Comparison of ENCODE assay signal across 8 mouse cellular contexts in the genomic region with DNA sequence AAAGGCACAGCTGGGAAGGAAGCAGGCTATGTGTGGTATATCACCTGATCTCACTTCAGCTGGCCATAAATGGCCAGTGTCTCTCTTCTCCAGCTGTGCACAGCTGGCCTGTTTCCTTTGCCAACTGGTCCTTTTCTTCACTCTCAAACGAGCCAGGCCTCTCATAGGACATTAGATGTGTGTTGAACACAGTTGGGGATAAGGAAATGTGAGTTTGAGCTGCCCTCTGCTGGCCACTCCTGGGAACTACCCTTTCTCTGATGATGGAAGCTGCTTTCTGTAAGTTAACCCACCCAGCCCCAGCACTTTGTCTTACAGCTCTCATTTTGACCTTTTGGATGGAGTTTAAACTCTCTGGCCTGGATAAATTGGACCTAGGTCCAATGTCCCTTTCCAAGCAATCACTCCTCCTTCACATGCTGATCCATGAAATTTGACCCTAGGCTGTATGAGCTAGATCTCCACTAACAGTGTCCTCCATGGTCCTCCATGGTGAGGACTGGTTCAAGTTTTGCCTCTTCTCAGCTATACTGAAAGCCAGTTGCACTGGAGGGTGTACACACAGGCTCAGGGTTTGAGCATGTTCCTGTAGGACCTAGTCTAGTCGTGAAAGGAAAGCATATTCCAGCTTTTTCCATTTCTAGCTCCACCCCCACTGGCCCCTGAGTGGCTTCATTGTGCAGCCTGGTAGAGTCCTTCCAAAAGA. TPM values are rescaled to one million over a fixed set of nuclear protein-coding genes. Genes with fewer than 3 reads are reported as not detected.
DNase-seq lines count a peak whose midpoint lies in the region; ATAC-seq and TF ChIP-seq lines count a peak whose summit lies in the region.

No protein-coding gene starts in this region.

- peak overlapping the region; percentile 32; the same call in 1 of the 2 replicates for H3K9ac ChIP-seq in embryonic facial prominence, embryonic 13.5 days
- H3K9ac ChIP-seq in heart, adult 2 months (ENCODE audit: low read depth, low read length), result no peak overlapping the region
- no peak overlapping the region for H3K9ac ChIP-seq in limb, embryonic 11.5 days (ENCODE audit: low read length)
- H3K9ac ChIP-seq in midbrain, postnatal 0 days (replicated peaks; ENCODE audit: low read length, poor library complexity, severe bottlenecking), result no peak overlapping the region

- peak; percentile 99; the same call in 1 of the 2 replicates for TF ChIP-seq CTCF in heart, adult 2 months (IDR thresholded peaks at IDR 0.05)
- peak; percentile 94 for TF ChIP-seq CTCF in kidney, adult 2 months (conservative IDR thresholded peaks at IDR 0.05; ENCODE audit: insufficient read depth, insufficient read length, low read depth, low read length)
- peak; percentile 99 for TF ChIP-seq CTCF in midbrain, postnatal 0 days (IDR thresholded peaks at IDR 0.05)

- no peaks in the 10 kb centered on the region for H3K79me2 ChIP-seq in heart, adult 2 months (replicated peaks; ENCODE audit: control insufficient read depth, insufficient read depth, low read length)

- H3K4me3 ChIP-seq in embryonic facial prominence, embryonic 13.5 days, result no peak overlapping the region
- H3K4me3 ChIP-seq in heart, adult 2 months, result no peak overlapping the region
- H3K4me3 ChIP-seq in kidney, adult 2 months (ENCODE audit: insufficient read depth, low read depth, low read length), result no peak overlapping the region
- no peak overlapping the region for H3K4me3 ChIP-seq in limb, embryonic 11.5 days (ENCODE audit: low read depth, low read length)
- H3K4me3 ChIP-seq in midbrain, postnatal 0 days (ENCODE audit: low read depth, low read length), result no peak overlapping the region

- TF ChIP-seq EP300 in heart, adult 2 months (IDR thresholded peaks at IDR 0.05; ENCODE audit: insufficient read depth, low read depth, low read length), result peak; percentile 99

- 7% methylated on average over 2 of the region's 2 CpGs for WGBS in embryonic facial prominence, embryonic 13.5 days
- WGBS in heart, adult 2 months, result 6% methylated on average over 2 of the region's 2 CpGs
- 15% methylated on average over 2 of the region's 2 CpGs for WGBS in kidney, adult 2 months
- WGBS in limb, embryonic 11.5 days, result 9% methylated on average over 2 of the region's 2 CpGs
- WGBS in midbrain, postnatal 0 days, result 20% methylated on average over 2 of the region's 2 CpGs

- no peaks in the 10 kb centered on the region; the same call in 1 of the 2 replicates for H3K27me3 ChIP-seq in embryonic facial prominence, embryonic 13.5 days
- no peaks in the 10 kb centered on the region for H3K27me3 ChIP-seq in heart, adult 2 months (ENCODE audit: control insufficient read depth, insufficient read depth, low read length)
- H3K27me3 ChIP-seq in kidney, adult 2 months (replicated peaks; ENCODE audit: control insufficient read depth, insufficient read depth, low read length), result no peaks in the 10 kb centered on the region
- no peaks in the 10 kb centered on the region for H3K27me3 ChIP-seq in limb, embryonic 11.5 days (ENCODE audit: control insufficient read depth, insufficient read depth, low read length)
- no peaks in the 10 kb centered on the region for H3K27me3 ChIP-seq in midbrain, postnatal 0 days (ENCODE audit: insufficient read depth, low read length)

- intact Hi-C loops in heart, adult 2 months (cut with DNase I), result loop anchor here (1.0 to 10.0 kb wide), 4 partner anchors 105 to 259 kb away; partner anchors contain the start of gene Ahcyl1

- no peak overlapping the region for H3K27ac ChIP-seq in embryonic facial prominence, embryonic 13.5 days
- no peak overlapping the region; the same call in 1 of the 2 replicates for H3K27ac ChIP-seq in heart, adult 2 months
- H3K27ac ChIP-seq in kidney, adult 2 months (ENCODE audit: insufficient read depth, low read depth, low read length), result no peak overlapping the region
- H3K27ac ChIP-seq in limb, embryonic 11.5 days (replicated peaks; ENCODE audit: low read depth, low read length), result no peak overlapping the region
- H3K27ac ChIP-seq in midbrain, postnatal 0 days (ENCODE audit: low read depth, low read length), result no peak overlapping the region

- DNase-seq in B cell, adult 2 months, result peak; percentile 84 to 88
- DNase-seq in adrenal gland, postnatal 4 days (ENCODE audit: low spot score in 2 of 2), result peak; percentile 62 to 76
- peak; percentile 89 to 90 for DNase-seq in heart, adult 2 months
- DNase-seq in kidney, adult 2 months, result peak; percentile 93
- DNase-seq in limb, embryonic 11.5 days (ENCODE audit: low spot score), result peak; percentile 95
- peak; percentile 92 for DNase-seq in midbrain, postnatal 0 days (ENCODE audit: low spot score)
- DNase-seq in spleen, postnatal 14 days (ENCODE audit: low spot score in 2 of 2), result peak; percentile 59 to 70

- ATAC-seq in embryonic facial prominence, embryonic 13.5 days (ENCODE audit: insufficient number of reproducible peaks, insufficient read depth, low FRiP score, low TSS enrichment, low read depth), result no peak
- ATAC-seq in limb, embryonic 11.5 days (ENCODE audit: insufficient number of reproducible peaks, low FRiP score, low TSS enrichment, low read depth), result peak; percentile 73
- ATAC-seq in midbrain, postnatal 0 days (ENCODE audit: low FRiP score), result peak; percentile 75

- peak; percentile 42; the same call in 1 of the 2 replicates for TF ChIP-seq POLR2A in heart, adult 2 months (IDR thresholded peaks at IDR 0.05; ENCODE audit: insufficient read depth, low read depth, low read length)
- TF ChIP-seq POLR2A in kidney, adult 2 months (IDR thresholded peaks at IDR 0.05; ENCODE audit: low read depth, low read length), result no peak

- no peaks in the 10 kb centered on the region for H3K36me3 ChIP-seq in embryonic facial prominence, embryonic 13.5 days
- no peaks in the 10 kb centered on the region for H3K36me3 ChIP-seq in heart, adult 2 months (ENCODE audit: control insufficient read depth, insufficient read depth, low read length)
- H3K36me3 ChIP-seq in kidney, adult 2 months (ENCODE audit: control insufficient read depth, insufficient read depth, low read length), result no peaks in the 10 kb centered on the region
- no peaks in the 10 kb centered on the region for H3K36me3 ChIP-seq in limb, embryonic 11.5 days (ENCODE audit: control insufficient read depth, insufficient read depth, low read length)
- H3K36me3 ChIP-seq in midbrain, postnatal 0 days (ENCODE audit: insufficient read depth, low read length), result no peaks in the 10 kb centered on the region

- peaks cover 5% of the 10 kb centered on the region for H3K4me1 ChIP-seq in embryonic facial prominence, embryonic 13.5 days
- H3K4me1 ChIP-seq in heart, adult 2 months (ENCODE audit: control insufficient read depth, insufficient read depth, low read length), result peaks cover 6% of the 10 kb centered on the region
- no peaks in the 10 kb centered on the region for H3K4me1 ChIP-seq in kidney, adult 2 months (ENCODE audit: control insufficient read depth, insufficient read depth, low read length)
- peaks cover 3% of the 10 kb centered on the region; the same call in 1 of the 2 replicates for H3K4me1 ChIP-seq in limb, embryonic 11.5 days (ENCODE audit: control insufficient read depth, insufficient read depth, low read length)
- H3K4me1 ChIP-seq in midbrain, postnatal 0 days (ENCODE audit: insufficient read depth, low read length), result 0 out of 2 replicates have a peak, but pooled peaks cover 4% of the 10 kb centered on the region

- H3K4me2 ChIP-seq in embryonic facial prominence, embryonic 13.5 days, result no peak overlapping the region
- H3K4me2 ChIP-seq in limb, embryonic 11.5 days (ENCODE audit: low read depth, severe bottlenecking), result no peak overlapping the region
- no peak overlapping the region for H3K4me2 ChIP-seq in midbrain, postnatal 0 days (ENCODE audit: low read depth, low read length, poor library complexity, severe bottlenecking)

- H3K9me3 ChIP-seq in embryonic facial prominence, embryonic 13.5 days, result no peaks in the 10 kb centered on the region
- no peaks in the 10 kb centered on the region for H3K9me3 ChIP-seq in limb, embryonic 11.5 days (ENCODE audit: control insufficient read depth, low read length)
- H3K9me3 ChIP-seq in midbrain, postnatal 0 days (ENCODE audit: low read length), result no peaks in the 10 kb centered on the region

RNA-seq across cellular contexts. Expression of gene Eps8l3, which starts 13.0 kb away (rescaled TPM):
- total RNA-seq in adrenal gland, postnatal 4 days (2021), result not detected
- 0.98 TPM in 1 of 2 replicates, not detected in the other for polyA plus RNA-seq in embryonic facial prominence, embryonic 13.5 days (2015; fragmentation: Nextera tagmentation; extraction: Ambion mirVana)
- total RNA-seq in heart, adult 2 months (2021), result not detected
- polyA plus RNA-seq in heart, adult 2 months (2012; rRNA removed), result not detected in 2 replicates
- polyA plus RNA-seq in kidney, adult 2 months (2012; rRNA removed), result 0.72 TPM in 2 replicates
- not detected in 2 replicates for polyA plus RNA-seq in limb, embryonic 11.5 days (2014; fragmentation: Nextera tagmentation; extraction: Ambion mirVana)
- total RNA-seq in midbrain, postnatal 0 days (2014; rRNA removed), result not detected in 2 replicates
- polyA plus RNA-seq in midbrain, postnatal 0 days (2015; fragmentation: Nextera tagmentation; extraction: Ambion mirVana), result not detected in 2 replicates

RNA-seq across cellular contexts. Expression of gene Gstm5, which starts 31.6 kb away (rescaled TPM):
- total RNA-seq in adrenal gland, postnatal 4 days (2021), result 10 to 100 TPM; 39.7 to 41.1 TPM
- 250 and 275 TPM in 2 replicates for polyA plus RNA-seq in embryonic facial prominence, embryonic 13.5 days (2015; fragmentation: Nextera tagmentation; extraction: Ambion mirVana)
- 10 to 100 TPM; 45.7 to 53.4 TPM for total RNA-seq in heart, adult 2 months (2021)
- polyA plus RNA-seq in heart, adult 2 months (2012; rRNA removed), result 59.5 and 104 TPM in 2 replicates
- polyA plus RNA-seq in kidney, adult 2 months (2012; rRNA removed), result 172 and 198 TPM in 2 replicates
- polyA plus RNA-seq in limb, embryonic 11.5 days (2014; fragmentation: Nextera tagmentation; extraction: Ambion mirVana), result 211 and 220 TPM in 2 replicates
- total RNA-seq in midbrain, postnatal 0 days (2014; rRNA removed), result 142 and 166 TPM in 2 replicates
- polyA plus RNA-seq in midbrain, postnatal 0 days (2015; fragmentation: Nextera tagmentation; extraction: Ambion mirVana), result 316 and 320 TPM in 2 replicates
